ENCODE assay signal across 1 mouse cellular context in the genomic region with DNA sequence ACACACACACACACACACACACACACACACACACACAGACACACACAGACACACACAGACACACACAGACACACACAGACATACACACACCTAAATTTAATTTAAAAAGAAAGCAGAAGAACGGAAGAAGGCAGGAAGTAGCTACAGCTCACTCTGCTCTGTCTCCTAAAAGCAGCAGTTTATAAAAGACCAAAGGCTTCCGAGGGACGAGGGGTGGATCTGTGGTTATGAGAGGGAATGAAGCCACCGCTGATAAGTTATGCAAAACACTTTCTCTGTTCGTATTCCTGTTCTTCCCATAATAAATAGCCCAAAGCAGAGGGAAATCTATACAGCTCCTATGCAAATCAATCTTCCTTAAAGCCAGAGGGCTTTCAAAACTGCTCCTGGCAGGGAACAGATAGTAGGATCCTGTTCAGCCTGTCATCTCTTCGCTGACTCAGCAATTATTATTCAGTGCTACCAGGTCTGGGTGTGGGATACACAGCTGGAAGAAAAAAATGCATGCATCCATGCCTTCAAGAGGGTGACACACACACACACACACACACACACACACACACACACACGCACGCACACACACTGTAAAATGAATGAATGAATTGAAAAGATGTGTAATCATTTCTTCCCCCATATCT.
TF ChIP-seq lines count a peak whose summit lies in the region.

No protein-coding gene starts in this region.

TF ChIP-seq in MEL, 35 proteins besides CTCF, POLR2A, EP300 and RAD21 (continued from another document):
- 0 out of 2 replicates have a peak, but pooled peaks have one; percentile 10 for TF ChIP-seq ETS1 (IDR thresholded peaks at IDR 0.05; ENCODE audit: low read depth, low read length)
- peak; percentile 99 for TF ChIP-seq MAFK (IDR thresholded peaks at IDR 0.05; ENCODE audit: borderline replicate concordance, low read depth, low read length)
- TF ChIP-seq POLR2AphosphoS5 (IDR thresholded peaks at IDR 0.05; ENCODE audit: borderline replicate concordance, low read depth, low read length) = no peak
